Mouse (Mus musculus): ENCODE data around the gene Tuba1a.
A peak's percentile ranks its signal among the peaks of the same experiment; 100 is the strongest.
"Not testable (repeated sequence)": the region's sequence is repeated elsewhere in the genome, so short reads cannot be mapped to it uniquely, and the experiment has no call there.

Gene Tuba1a

GRCm38 (mm10) chr15:98928598-98929240 is 24.8 kb downstream of the Tuba1a start:
- peak; percentile 61 for DNase-seq (ENCODE audit: extremely low spot score, low spot score)

- no peak for DNase-seq (ENCODE audit: extremely low spot score, low spot score)
These were observed 25.9 kb downstream of the Tuba1a start for GRCm38 (mm10) chr15:98927566-98927965.

- no peak for DNase-seq (ENCODE audit: extremely low spot score, low spot score)
These were observed 28.8 kb downstream of the Tuba1a start for GRCm38 (mm10) chr15:98924682-98925081.

- no peak for DNase-seq (ENCODE audit: extremely low spot score, low spot score)
These were observed 30.4 kb downstream of the Tuba1a start for GRCm38 (mm10) chr15:98923031-98923537.

- no peak for DNase-seq (ENCODE audit: extremely low spot score, low spot score)
These were observed 30.9 kb downstream of the Tuba1a start for GRCm38 (mm10) chr15:98922581-98922980.

- no peak for DNase-seq (ENCODE audit: extremely low spot score, low spot score)
These were observed 32.0 kb downstream of the Tuba1a start for GRCm38 (mm10) chr15:98921510-98921909.

- not testable (repeated sequence) for DNase-seq (ENCODE audit: extremely low spot score, low spot score)
These were observed 35.0 kb downstream of the Tuba1a start for GRCm38 (mm10) chr15:98918499-98918895.

- DNase-seq (ENCODE audit: extremely low spot score, low spot score): peak; percentile 98
These were observed 35.7 kb downstream of the Tuba1a start, which contains the start of gene Lmbr1l for GRCm38 (mm10) chr15:98917538-98918498. Gene Lmbr1l, minus strand, starts transcription at chr15:98918231.

- peak; percentile 31 for DNase-seq (ENCODE audit: extremely low spot score, low spot score)
These were observed 36.4 kb downstream of the Tuba1a start for GRCm38 (mm10) chr15:98917091-98917490.

GRCm38 (mm10) chr15:98916016-98916415 is 37.5 kb downstream of the Tuba1a start:
- DNase-seq (ENCODE audit: extremely low spot score, low spot score): no peak

GRCm38 (mm10) chr15:98914903-98915302 is 38.6 kb downstream of the Tuba1a start:
- no peak for DNase-seq (ENCODE audit: extremely low spot score, low spot score)

- peak; percentile 77 for DNase-seq (ENCODE audit: extremely low spot score, low spot score)
These were observed 48.8 kb downstream of the Tuba1a start for GRCm38 (mm10) chr15:98904692-98905091.

GRCm38 (mm10) chr15:98902600-98902999 is 50.9 kb downstream of the Tuba1a start:
- DNase-seq (ENCODE audit: extremely low spot score, low spot score): no peak

GRCm38 (mm10) chr15:98901530-98901929 is 52.0 kb downstream of the Tuba1a start:
- no peak for DNase-seq (ENCODE audit: extremely low spot score, low spot score)

All from neural tube, embryonic 10.5 days (tissue).